Mouse (Mus musculus): ENCODE measurements around the gene Adamts14. TPM values are rescaled to one million over a fixed set of nuclear protein-coding genes. Genes with fewer than 3 reads are reported as not detected.
A peak's percentile ranks its signal among the peaks of the same experiment; 100 is the strongest.

Gene Adamts14
- polyA plus RNA-seq (2015; fragmentation: Nextera tagmentation; extraction: Ambion mirVana) = 2.1 and 2.8 TPM in 2 replicates

DNA sequence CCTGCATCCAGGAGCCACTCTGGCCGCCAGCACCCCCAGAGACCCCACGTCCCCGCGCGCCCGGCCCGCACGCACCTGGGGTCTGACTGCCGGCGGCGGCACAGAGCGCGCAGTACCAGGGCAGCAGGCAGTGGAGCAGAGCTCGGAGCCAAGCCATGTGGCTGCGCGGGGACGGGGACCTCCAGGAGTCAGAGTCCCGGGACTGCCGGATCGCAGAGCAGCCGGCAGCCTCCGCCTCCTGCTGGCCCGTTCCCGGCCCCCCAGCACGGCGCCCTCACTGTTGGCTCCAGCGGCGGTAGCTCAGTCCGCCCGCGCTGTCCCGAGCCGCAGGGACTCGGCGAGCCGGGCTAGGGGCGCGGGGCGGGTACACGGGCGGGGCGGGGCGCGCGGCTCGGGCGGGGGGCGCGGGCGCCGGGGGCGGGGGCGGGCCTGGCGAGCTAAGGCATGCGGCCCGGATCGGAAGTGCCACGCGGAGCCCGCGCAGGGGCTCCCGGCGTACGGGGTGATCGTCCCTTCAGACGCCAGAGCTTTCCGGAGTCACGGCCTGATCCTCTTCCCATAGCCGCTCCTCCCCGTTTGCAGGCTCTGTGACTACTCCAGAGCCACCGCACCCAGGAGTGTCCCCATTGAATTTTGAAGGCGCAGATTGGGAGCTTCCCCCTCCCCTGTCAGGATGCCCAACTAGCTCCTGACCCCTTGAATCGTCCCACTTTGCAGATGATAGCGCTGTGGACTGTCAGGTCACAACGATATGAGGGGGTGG is at the start of gene Adamts14:
Gene Adamts14, minus strand, starts transcription at position 358 of the 763 bp plus-strand sequence.
- Histone ChIP-seq H3K27me3 (0 out of 2 replicates have a peak, but pooled peaks cover 10% of the 10 kb centered on the region), H3K4me3 (peak within 1 kb of the TSS; percentile 63), H3K4me2 (replicated peaks) (peak within 1 kb of the TSS; percentile 85), H3K4me1 (peaks cover 26% of the 10 kb centered on the region), H3K36me3 (no peaks in the 10 kb centered on the region), H3K27ac (peak within 1 kb of the TSS; percentile 52), H3K9ac (peak within 1 kb of the TSS; percentile 77), H3K9me3 (no peaks in the 10 kb centered on the region)
- peak; percentile 78 for ATAC-seq (ENCODE audit: low FRiP score, low read depth)
- 1% methylated on average over 44 of the region's 75 CpGs for WGBS

GRCm38 (mm10) chr10:61318527-61318926 is 45.3 kb upstream of the Adamts14 start:
- no peaks in the 10 kb centered on the region for H3K9me3 ChIP-seq
- H3K27me3 ChIP-seq = no peaks in the 10 kb centered on the region
- H3K4me3 ChIP-seq = no peak overlapping the region
- H3K36me3 ChIP-seq = peaks cover 39% of the 10 kb centered on the region
- no peak overlapping the region for H3K9ac ChIP-seq
- ATAC-seq (ENCODE audit: low FRiP score, low read depth) = no peak
- peaks cover 13% of the 10 kb centered on the region for H3K4me1 ChIP-seq
- WGBS = 97% methylated on average over 3 of the region's 3 CpGs
- no peak overlapping the region for H3K4me2 ChIP-seq (replicated peaks)
- no peak overlapping the region for H3K27ac ChIP-seq

DNA sequence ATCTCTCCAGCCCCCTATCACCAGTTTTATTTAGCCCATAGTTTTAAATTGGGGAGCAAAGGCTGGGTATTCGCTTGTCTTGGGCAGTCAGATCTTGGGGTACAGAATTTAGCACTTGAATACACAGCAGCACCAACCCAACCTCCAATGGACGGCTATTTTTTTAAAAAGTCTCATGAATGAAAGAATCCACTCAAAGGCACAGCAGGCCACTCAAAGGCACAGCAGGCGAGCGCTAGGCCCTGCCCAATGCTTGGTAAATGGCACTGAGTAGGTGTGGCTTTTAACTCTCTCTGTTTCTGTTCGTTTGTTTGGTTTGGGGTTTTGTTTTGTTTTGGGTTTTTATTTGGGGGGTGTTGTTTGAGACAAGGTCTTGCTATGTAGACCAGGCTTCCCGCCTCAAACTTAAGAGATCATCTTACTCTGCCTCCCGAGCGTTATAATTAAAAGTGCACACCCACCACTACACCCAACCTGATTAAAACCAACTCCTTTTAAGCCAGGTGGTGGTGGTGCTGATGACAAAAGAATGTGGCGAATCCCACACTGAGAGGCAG is 42.2 kb upstream of the Adamts14 start:
- H3K27ac ChIP-seq = no peak overlapping the region
- no peak overlapping the region for H3K4me2 ChIP-seq (replicated peaks)
- WGBS = 42% methylated on average over 9 of the region's 9 CpGs
- no peak for ATAC-seq (ENCODE audit: low FRiP score, low read depth)
- H3K4me1 ChIP-seq = peaks cover 24% of the 10 kb centered on the region
- H3K27me3 ChIP-seq = no peaks in the 10 kb centered on the region
- no peak overlapping the region for H3K9ac ChIP-seq
- H3K4me3 ChIP-seq = no peak overlapping the region
- peaks cover 12% of the 10 kb centered on the region for H3K36me3 ChIP-seq
- no peaks in the 10 kb centered on the region for H3K9me3 ChIP-seq

- no peak overlapping the region for H3K27ac ChIP-seq
- no peak overlapping the region for H3K4me3 ChIP-seq
- no peaks in the 10 kb centered on the region for H3K9me3 ChIP-seq
- no peak for ATAC-seq (ENCODE audit: low FRiP score, low read depth)
- H3K27me3 ChIP-seq = no peaks in the 10 kb centered on the region
- no peaks in the 10 kb centered on the region for H3K36me3 ChIP-seq
- WGBS = 62% methylated on average over 7 of the region's 7 CpGs
- H3K9ac ChIP-seq = no peak overlapping the region
- no peak overlapping the region for H3K4me2 ChIP-seq (replicated peaks)
- peaks cover 32% of the 10 kb centered on the region for H3K4me1 ChIP-seq
Measured at GRCm38 (mm10) chr10:61313750-61314149, 40.5 kb upstream of the Adamts14 start.

DNA sequence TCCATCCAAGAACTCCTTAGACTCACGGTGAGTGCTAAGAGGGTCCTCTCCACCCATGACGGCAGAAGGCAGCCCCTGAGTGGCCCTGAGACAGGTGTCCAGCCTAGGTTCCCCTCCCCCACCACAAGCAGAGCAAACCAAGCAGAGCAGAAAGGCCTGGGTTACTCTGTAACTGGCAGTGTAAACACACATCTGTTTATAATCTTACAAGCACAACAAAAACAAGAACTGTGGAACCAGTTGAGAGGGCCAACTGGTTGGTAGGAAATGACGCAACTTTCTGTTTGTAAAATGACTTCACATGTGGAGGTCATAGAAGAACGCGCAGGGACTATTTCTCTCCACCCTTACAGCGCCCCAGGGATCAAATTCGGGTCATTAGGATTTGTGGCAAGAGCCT is 39.5 kb upstream of the Adamts14 start:
- H3K9ac ChIP-seq = no peak overlapping the region
- no peaks in the 10 kb centered on the region for H3K36me3 ChIP-seq
- H3K27ac ChIP-seq = no peak overlapping the region
- no peak overlapping the region for H3K4me3 ChIP-seq
- 14% methylated on average over 7 of the region's 7 CpGs for WGBS
- H3K4me2 ChIP-seq (replicated peaks) = no peak overlapping the region
- H3K9me3 ChIP-seq = no peaks in the 10 kb centered on the region
- H3K27me3 ChIP-seq = no peaks in the 10 kb centered on the region
- H3K4me1 ChIP-seq = peaks cover 38% of the 10 kb centered on the region
- 0 out of 2 replicates have a peak, but pooled peaks have one; percentile 21 for ATAC-seq (ENCODE audit: low FRiP score, low read depth)

GRCm38 (mm10) chr10:61312159-61312558 is 38.9 kb upstream of the Adamts14 start:
- H3K4me2 ChIP-seq (replicated peaks) = no peak overlapping the region
- H3K9ac ChIP-seq = no peak overlapping the region
- no peaks in the 10 kb centered on the region for H3K27me3 ChIP-seq
- no peak for ATAC-seq (ENCODE audit: low FRiP score, low read depth)
- no peak overlapping the region for H3K27ac ChIP-seq
- no peak overlapping the region for H3K4me3 ChIP-seq
- 49% methylated on average over 6 of the region's 6 CpGs for WGBS
- H3K9me3 ChIP-seq = no peaks in the 10 kb centered on the region
- H3K4me1 ChIP-seq = peaks cover 38% of the 10 kb centered on the region
- no peaks in the 10 kb centered on the region for H3K36me3 ChIP-seq

DNA sequence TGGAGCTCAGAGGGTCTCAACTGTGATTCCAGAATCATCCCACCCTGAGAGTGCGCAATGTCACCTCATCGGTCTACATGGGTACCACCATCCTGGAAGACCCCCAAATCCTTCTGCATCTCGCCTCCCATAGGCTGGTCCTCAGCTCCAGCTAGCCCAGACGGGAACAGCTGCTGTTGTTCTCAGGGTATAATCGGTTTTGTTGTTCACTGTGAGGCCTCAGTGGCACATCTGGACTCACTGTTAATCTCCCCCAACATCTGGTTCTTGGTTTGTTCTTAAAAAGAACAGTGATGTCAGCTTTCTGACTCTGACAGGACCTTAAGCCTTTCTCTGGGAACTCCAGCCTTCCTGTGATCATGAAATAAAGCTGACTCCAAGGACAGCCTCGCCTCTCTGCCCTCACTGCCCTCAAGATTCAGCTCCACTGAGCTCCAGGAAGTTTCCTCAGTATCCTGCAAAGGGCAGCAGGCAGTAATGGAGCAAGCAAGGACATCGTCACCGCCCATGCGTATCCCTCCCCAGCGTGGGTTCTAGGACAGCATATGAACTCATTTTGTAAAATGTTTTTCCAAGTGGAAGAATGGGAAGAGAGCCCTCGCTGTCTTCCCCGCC is 35.6 kb upstream of the Adamts14 start:
- Histone ChIP-seq H3K4me3 (no peak overlapping the region), H3K9ac (no peak overlapping the region), H3K27me3 (no peaks in the 10 kb centered on the region), H3K9me3 (no peaks in the 10 kb centered on the region), H3K4me2 (replicated peaks) (no peak overlapping the region), H3K4me1 (peaks cover 25% of the 10 kb centered on the region), H3K36me3 (no peaks in the 10 kb centered on the region), H3K27ac (peak overlapping the region; percentile 52)
- peak; percentile 51; the same call in 1 of the 2 replicates for ATAC-seq (ENCODE audit: low FRiP score, low read depth)
- 43% methylated on average over 12 of the region's 12 CpGs for WGBS

GRCm38 (mm10) chr10:61305928-61306590 is 32.8 kb upstream of the Adamts14 start:
- Histone ChIP-seq H3K36me3 (no peaks in the 10 kb centered on the region), H3K27me3 (no peaks in the 10 kb centered on the region), H3K4me2 (replicated peaks) (no peak overlapping the region), H3K4me1 (peaks cover 15% of the 10 kb centered on the region), H3K4me3 (no peak overlapping the region), H3K9me3 (no peaks in the 10 kb centered on the region), H3K27ac (no peak overlapping the region), H3K9ac (no peak overlapping the region)
- ATAC-seq (ENCODE audit: low FRiP score, low read depth) = no peak
- WGBS = 82% methylated on average over 13 of the region's 13 CpGs

GRCm38 (mm10) chr10:61304046-61304445 is 30.8 kb upstream of the Adamts14 start:
- Histone ChIP-seq H3K27ac (no peak overlapping the region), H3K36me3 (no peaks in the 10 kb centered on the region), H3K4me1 (peaks cover 9% of the 10 kb centered on the region), H3K9ac (no peak overlapping the region), H3K27me3 (no peaks in the 10 kb centered on the region), H3K4me2 (replicated peaks) (no peak overlapping the region), H3K4me3 (no peak overlapping the region), H3K9me3 (no peaks in the 10 kb centered on the region)
- no peak for ATAC-seq (ENCODE audit: low FRiP score, low read depth)
- WGBS = 78% methylated on average over 6 of the region's 6 CpGs

- no peaks in the 10 kb centered on the region for H3K9me3 ChIP-seq
- H3K4me1 ChIP-seq = no peaks in the 10 kb centered on the region
- H3K36me3 ChIP-seq = no peaks in the 10 kb centered on the region
- H3K4me2 ChIP-seq (replicated peaks) = no peak overlapping the region
- 61% methylated on average over 3 of the region's 3 CpGs for WGBS
- H3K27ac ChIP-seq = no peak overlapping the region
- ATAC-seq (ENCODE audit: low FRiP score, low read depth) = no peak
- H3K4me3 ChIP-seq = no peak overlapping the region
- no peak overlapping the region for H3K9ac ChIP-seq
- no peaks in the 10 kb centered on the region for H3K27me3 ChIP-seq
Measured at GRCm38 (mm10) chr10:61300996-61301395, 27.8 kb upstream of the Adamts14 start.

DNA sequence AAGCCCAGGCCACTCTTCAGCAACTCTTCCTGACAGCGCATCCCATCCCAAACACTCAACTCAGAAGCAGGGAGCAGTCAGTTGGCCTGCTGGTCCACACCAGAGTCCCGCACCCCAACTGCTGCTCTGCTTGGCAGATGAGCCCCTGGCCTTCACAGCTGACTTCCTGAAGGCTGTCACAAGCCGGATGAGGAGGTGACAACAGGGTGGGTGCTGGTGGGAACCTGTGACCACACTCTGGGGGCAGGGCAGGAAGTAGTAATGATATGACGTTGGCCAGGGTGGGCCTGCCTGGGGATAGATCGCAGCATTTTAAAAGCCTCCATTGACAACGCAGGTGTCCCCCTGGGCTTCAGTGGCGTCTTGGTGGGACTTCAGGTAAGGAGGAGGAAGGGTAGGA is 24.2 kb upstream of the Adamts14 start, which contains the start of gene Prf1:
Gene Prf1, plus strand, starts transcription at position 357 of the 400 bp plus-strand sequence.
- Histone ChIP-seq H3K27me3 (no peaks in the 10 kb centered on the region), H3K9me3 (no peaks in the 10 kb centered on the region), H3K36me3 (no peaks in the 10 kb centered on the region), H3K4me3 (no peak within 1 kb of the TSS), H3K4me2 (replicated peaks) (no peak within 1 kb of the TSS), H3K4me1 (no peaks in the 10 kb centered on the region), H3K9ac (no peak within 1 kb of the TSS), H3K27ac (no peak within 1 kb of the TSS)
- ATAC-seq (ENCODE audit: low FRiP score, low read depth) = no peak
- WGBS = 76% methylated on average over 7 of the region's 7 CpGs

Data from limb, embryonic 13.5 days (tissue).